Mouse (Mus musculus): ENCODE data around the gene Lmf1.

Gene Lmf1

GRCm38 (mm10) chr17:25578920-25579319 is at the start of gene Lmf1:
TSS of gene Lmf1 (plus strand) at chr17:25579085.
- DNase-seq (ENCODE audit: low read depth, low spot score) = peak; percentile 99

GRCm38 (mm10) chr17:25530357-25531022 is 48.4 kb upstream of the Lmf1 start:
- DNase-seq (ENCODE audit: low read depth, low spot score) = no peak

DNA sequence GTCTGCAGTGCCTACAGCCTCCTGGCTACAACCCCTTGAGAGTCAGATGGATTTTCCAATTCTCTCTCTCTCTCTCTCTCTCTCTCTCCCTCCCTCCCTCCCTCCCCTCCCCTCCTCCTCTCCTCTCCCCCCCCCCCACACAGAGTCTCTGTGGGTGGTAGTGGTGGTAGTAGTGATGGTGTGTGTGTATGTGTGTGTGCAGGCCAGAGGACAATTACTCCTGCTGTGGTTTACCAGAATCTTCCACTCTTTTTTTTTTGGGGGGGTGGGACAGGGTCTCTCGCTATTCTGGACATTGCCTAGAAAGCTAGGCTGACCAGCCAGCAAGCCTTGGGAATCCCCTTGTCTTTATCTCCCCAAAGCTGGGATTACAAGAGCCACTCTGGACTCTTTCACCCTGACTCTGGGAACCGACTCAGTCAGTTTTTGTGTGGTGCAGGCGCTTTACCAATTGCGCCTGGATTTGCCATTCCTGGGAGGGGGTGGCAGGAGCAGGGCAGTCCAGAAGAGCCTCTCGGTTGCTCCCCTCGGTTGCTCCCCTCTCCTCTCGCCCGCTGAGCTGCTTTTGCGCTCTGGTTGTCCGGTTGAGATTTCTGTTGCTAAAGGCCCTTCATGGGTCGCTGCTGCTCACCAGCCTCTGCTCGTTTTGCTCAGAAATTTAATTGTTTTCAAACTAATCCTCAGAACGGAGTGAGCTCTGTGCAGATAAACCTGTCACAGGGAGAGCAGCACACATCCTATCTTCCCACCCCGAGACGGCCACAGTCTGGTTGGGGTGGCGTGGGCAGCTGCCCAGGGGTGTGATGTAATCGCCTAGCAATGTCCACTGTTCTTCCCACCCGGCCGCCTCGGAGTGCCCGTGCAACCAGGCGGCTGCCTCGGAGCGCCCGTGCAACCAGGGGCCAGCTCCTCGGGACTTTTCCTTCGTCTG is 39.7 kb upstream of the Lmf1 start:
- peak; percentile 64 for DNase-seq (ENCODE audit: low read depth, low spot score)

DNA sequence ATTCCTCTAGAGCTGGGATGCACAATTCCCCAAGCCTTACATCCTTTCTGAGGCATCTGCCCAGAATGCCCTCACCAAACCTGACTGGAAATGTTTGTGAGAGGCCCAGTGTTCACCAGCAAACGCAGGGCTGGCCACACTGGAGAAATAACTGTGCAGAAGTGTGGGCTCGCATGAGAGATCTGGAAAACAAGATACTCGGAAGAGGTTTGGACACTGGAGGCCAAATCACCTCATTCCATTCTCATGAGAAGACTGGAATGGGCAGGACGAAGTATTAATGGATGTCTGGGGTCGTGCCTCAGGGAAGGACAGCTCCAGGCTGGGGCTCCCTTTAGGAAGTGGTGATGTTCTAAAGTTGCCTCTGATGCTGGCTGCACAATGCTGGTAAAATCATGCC is 38.2 kb upstream of the Lmf1 start:
- DNase-seq (ENCODE audit: low read depth, low spot score) = no peak

DNA sequence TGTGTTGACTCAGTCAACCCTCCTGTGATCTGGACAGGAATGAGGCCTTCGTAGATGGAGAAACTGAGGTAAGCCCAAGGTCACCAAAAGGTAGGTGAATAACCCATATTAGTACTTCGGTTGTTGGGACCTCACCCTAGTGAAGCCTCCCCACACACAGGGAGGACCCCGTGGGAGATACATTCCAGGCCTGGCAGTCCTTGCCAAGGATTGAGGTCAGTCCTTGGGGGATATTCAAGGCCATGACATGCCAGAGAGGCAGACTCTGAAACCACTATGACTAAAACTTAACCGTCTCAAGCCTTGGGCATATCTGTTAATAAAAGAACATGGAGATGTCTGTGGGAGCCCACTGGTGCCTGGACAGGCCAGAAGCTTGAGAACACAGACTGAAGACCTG is 37.1 kb upstream of the Lmf1 start:
- no peak for DNase-seq (ENCODE audit: low read depth, low spot score)

- peak; percentile 24 for DNase-seq (ENCODE audit: low read depth, low spot score)
Measured at GRCm38 (mm10) chr17:25547026-25547425, 31.9 kb upstream of the Lmf1 start.

DNA sequence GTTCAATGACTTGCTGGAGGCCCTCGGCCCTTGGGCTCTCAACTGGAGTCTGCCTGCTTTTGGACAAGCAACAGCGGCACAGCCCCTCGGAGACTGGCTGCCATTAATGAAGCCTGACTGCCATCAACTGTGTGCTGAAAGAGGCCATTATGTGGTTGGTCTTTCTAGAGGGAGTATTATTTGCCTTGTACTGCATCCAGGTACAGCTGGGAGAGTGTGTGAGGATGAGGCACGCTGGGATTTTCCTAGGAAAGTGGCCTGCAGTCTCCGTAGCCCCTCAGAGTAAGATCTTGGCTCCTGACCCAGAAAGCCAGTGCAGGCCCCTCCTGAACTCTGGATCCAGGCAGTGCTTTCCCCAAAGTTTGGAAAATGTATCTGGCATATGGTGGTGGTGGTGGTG is 28.9 kb upstream of the Lmf1 start:
- no peak for DNase-seq (ENCODE audit: low read depth, low spot score)

DNA sequence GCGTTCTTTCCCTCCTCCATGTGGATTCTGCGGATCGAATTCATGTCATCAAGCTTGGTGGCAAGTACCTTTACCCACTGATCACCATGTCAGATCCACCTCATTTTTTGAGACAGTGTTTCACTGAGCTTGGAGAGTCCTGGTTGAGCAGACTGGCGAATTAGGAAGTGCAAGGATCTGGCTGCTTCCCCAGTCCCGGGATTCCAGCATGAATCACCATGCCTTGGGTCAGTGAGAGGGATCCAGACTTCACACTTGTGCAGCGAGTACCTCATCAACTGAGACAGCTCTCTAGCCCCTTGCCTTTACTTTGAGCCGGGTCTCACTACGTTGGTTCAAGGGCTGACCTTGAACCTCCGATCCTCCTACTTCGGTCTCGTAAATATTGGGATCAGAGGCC is 27.6 kb upstream of the Lmf1 start:
- DNase-seq (ENCODE audit: low read depth, low spot score) = no peak

GRCm38 (mm10) chr17:25555159-25555558 is 23.7 kb upstream of the Lmf1 start:
- no peak for DNase-seq (ENCODE audit: low read depth, low spot score)

DNA sequence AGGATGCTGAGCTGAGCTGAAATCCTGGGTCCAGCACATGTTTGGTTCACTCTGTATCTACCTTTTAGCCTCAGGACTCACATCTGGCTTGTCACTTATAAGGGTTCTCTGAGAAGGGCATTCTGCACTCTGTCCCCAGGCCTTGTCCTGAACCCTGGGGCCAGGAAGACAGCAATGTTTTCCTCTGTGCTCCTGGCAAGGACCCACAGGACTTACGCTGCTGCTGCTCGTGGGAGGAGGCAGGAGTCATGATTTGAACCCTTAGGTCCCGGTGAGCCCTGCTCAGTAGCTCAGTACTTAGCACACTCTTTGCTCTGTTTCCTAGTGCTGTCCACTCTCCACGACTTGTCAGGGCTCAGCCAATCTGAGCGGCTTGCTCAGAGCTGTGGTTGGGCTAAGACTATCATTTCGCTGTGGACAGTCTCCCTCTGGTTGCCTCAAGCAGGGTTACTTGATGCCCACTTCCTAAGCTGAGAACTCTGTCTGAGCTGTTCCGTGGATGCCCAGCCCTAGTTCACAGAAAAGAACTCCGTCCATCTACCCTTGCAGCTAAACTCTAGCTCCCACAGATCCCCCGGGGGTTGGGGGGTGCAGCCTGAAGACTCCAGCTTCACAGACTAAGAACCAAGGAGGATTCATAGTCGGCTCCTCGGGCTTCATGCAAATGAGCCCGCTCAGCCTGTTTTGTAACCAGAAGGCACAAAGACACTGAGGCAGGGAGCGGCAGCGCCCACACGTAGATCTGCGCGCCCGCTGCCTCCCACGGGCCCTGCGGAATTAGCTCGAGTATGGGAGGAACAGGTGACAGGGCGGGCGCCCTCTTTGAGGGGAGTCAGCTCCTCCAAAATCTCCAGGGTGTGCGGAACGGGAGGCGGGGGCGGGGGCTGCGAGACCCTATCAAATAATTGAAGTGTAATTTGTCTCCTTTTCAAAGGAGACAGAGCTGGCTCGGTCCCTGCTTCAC is 22.9 kb upstream of the Lmf1 start:
- DNase-seq (ENCODE audit: low read depth, low spot score) = peak; percentile 94

GRCm38 (mm10) chr17:25556630-25557354 is 22.1 kb upstream of the Lmf1 start:
- DNase-seq (ENCODE audit: low read depth, low spot score) = peak; percentile 92

- no peak for DNase-seq (ENCODE audit: low read depth, low spot score)
Measured at GRCm38 (mm10) chr17:25559634-25560033, 19.3 kb upstream of the Lmf1 start.

GRCm38 (mm10) chr17:25560554-25561222 is 18.2 kb upstream of the Lmf1 start:
- peak; percentile 67 for DNase-seq (ENCODE audit: low read depth, low spot score)

DNA sequence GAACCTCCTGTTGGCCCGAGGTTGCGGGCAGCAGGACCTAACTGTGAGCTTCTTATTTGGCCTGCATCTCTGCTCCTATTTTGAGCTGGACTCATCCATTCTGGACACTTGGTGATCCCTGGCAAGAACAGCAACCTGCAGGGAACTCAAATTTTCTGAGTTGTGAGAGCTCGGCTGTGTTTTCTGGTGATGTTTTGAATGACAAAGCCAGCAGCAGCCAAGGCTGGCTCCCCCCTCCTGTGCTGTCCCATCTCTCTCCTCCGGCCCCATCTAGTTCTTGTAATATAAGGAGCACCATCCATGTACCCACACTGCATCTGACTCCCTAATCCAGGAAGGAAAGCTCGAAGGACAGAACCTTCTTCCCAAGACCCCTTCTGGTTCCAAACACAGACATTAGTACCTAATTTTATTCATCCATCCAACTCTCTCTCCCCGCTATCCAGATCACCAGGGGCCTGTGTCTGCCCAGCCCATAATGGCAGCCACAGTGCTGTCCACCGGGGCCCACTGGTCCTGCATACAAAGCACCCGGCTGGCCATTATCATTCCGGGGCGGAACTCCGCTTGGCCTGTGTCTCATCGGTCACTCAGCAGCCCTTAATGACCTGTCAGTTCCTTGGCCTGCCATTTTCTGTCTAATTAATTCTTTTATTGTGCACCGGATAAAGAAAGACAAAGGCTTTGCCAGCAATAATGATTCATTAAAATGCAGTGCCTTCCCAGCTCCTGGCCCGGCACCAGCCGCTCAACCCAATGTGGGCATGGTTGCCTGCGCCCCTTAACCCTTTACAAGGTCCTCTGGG is 17.5 kb upstream of the Lmf1 start:
- DNase-seq (ENCODE audit: low read depth, low spot score) = peak; percentile 70

DNA sequence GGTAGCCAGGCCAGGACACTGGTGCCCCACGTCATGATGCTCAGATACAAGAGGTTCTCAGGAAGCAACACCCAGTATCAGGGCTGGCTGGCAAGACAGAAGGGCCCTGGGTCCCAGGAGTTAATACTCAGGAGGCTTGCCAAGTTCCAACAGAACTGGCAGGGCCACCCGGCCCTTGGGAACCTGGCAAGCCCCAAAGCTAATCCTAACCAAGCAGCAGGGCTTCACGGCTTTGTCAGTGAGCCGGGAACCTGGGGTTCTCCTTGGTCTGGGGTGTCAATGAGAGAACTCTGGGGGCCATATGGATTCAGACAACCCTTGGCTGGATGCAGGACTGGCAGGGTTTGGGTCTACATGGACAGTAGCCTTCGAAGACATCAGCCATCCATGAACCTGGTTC is 14.4 kb upstream of the Lmf1 start:
- DNase-seq (ENCODE audit: low read depth, low spot score) = no peak

DNA sequence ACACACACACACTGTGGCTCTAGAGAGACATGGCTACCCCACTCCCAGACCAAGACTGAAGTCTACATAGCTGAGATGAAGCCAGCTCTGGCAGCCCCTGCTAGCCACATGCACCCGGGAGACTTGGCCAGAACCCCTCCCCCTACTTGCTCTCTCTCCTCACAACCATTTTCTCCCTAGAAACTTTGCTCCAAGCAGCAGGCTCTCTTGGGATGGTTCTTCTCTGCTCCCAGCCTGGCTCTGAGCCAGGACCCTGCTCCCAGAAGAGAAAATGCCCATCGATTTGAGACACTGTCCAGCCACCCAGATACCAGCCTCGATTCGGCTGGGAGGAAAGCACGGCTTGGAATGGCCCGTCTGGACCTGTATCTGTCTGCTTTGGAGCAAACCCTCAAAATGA is 13.6 kb upstream of the Lmf1 start:
- DNase-seq (ENCODE audit: low read depth, low spot score) = peak; percentile 46

DNA sequence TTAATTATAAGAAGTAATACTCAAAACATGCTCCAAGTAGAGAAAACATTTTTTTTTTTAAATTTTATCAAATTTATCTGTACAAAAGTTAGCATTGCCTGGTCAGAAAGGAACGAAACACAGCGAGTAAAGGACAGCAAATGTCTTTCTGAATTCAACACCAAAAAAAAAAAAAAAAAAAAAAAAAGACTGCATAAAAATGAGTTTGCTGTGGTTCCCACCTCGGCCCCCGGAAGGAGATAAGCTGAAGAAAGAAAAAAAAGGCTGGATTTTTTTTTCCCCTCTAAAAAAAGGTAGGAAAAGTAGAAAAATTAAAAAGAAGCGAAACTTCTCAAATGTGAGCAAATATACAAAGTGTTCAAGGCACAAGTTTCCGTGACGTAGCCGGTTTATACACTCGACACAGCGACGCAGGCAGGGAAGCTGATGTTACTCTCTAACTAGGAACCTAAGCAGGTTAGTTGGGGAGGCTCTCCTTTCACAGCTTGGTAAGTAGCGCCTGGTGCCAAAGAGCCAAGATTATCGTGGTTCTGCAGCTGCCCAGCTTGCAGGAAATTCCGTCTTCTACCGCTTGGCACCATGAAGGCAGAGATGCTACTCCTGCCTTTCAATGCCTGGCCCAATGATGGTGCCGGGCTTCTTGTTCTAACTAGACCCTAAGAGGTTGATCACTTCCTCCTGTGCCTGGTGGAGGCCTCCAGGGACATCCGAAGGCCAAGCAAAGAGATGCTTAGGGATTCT is 12.9 kb upstream of the Lmf1 start:
- peak; percentile 42 for DNase-seq (ENCODE audit: low read depth, low spot score)

DNA sequence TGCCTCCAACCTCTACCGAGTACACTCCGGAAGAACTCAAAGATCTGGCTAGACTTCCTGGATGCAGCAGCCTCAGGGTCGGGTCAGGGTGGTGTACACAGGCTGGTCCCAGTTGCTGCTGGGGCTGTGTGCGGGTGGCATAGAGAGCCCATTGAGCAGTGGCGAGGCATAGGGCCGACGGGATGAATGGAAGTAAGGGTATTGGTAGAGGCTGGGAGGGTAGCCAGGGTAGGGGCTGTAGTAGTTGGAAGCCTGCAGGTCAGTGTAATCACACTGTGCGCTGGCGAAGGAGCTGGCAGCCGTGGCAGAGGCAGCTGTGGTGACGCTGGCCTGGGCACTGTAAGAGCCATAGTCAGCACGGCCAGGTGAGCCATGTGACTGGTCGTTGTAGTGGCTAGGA is 11.6 kb upstream of the Lmf1 start:
- DNase-seq (ENCODE audit: low read depth, low spot score) = no peak

GRCm38 (mm10) chr17:25567745-25568144 is 11.1 kb upstream of the Lmf1 start:
- peak; percentile 83 for DNase-seq (ENCODE audit: low read depth, low spot score)
